ENCODE assay signal across 19 mouse cellular contexts in the genomic region with DNA sequence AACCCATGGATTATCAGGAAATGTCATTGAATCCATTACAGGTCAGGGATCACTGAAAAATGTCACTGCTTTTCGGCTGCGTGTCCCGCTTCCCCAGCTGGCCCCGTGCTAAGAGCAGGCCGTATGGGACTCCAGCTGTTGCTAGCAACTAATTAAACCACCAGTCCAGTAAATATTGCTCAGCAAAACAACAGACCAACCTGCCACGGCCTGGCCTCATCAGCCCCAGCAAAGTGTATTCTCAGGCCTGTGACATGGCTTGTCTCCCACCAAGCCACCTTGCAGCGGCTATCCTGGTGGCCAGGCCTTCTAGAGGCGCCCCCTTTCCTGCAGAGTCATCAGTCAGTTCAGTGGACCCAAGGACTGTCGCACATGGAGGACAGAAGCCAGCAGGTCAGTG.
A peak's percentile ranks its signal among the peaks of the same experiment; 100 is the strongest.
DNase-seq lines count a peak whose midpoint lies in the region; ATAC-seq lines count a peak whose summit lies in the region.
"Had no signal": no experiment of that assay in that cellular context is flagged by ENCODE, and none has a peak within 500 bp of the region (broad histone marks: within the 10 kb centered on the region; RNA-seq: fewer than 3 reads in every experiment).

No protein-coding gene starts in this region.

- peak overlapping the region; percentile 66; the same call in 1 of the 2 replicates for H3K27ac ChIP-seq in hindbrain, embryonic 12.5 days
- H3K27ac ChIP-seq in hindbrain, embryonic 13.5 days, result no peak overlapping the region
- H3K27ac ChIP-seq: left cerebral cortex, adult 2 months; liver, embryonic 13.5 days had no signal

- peaks cover 48% of the 10 kb centered on the region for H3K4me1 ChIP-seq in hindbrain, embryonic 12.5 days
- peaks cover 52% of the 10 kb centered on the region for H3K4me1 ChIP-seq in hindbrain, embryonic 13.5 days (replicated peaks)

- H3K27me3 ChIP-seq in hindbrain, embryonic 12.5 days, result no peaks in the 10 kb centered on the region
- no peaks in the 10 kb centered on the region for H3K27me3 ChIP-seq in hindbrain, embryonic 13.5 days
- H3K27me3 ChIP-seq: liver, embryonic 13.5 days had no signal

- no peaks in the 10 kb centered on the region for H3K9me3 ChIP-seq in hindbrain, embryonic 12.5 days (replicated peaks)
- H3K9me3 ChIP-seq in hindbrain, embryonic 13.5 days, result no peaks in the 10 kb centered on the region
- H3K9me3 ChIP-seq: embryonic facial prominence, embryonic 13.5 days; liver, embryonic 13.5 days had no signal

- ATAC-seq in hindbrain, embryonic 12.5 days (ENCODE audit: low FRiP score), result no peak
- ATAC-seq in hindbrain, embryonic 13.5 days (ENCODE audit: low FRiP score), result no peak

- no peak overlapping the region for H3K4me3 ChIP-seq in hindbrain, embryonic 12.5 days
- H3K4me3 ChIP-seq in hindbrain, embryonic 13.5 days, result no peak overlapping the region
- H3K4me3 ChIP-seq: embryonic facial prominence, embryonic 13.5 days; heart, adult 2 months; left cerebral cortex, adult 2 months; liver, embryonic 13.5 days had no signal

- 53% methylated on average over 9 of the region's 9 CpGs for WGBS in hindbrain, embryonic 12.5 days
- 60% methylated on average over 9 of the region's 9 CpGs for WGBS in hindbrain, embryonic 13.5 days

- peak; percentile 30 to 44 for DNase-seq in kidney, adult 8-10 months
- peak; percentile 34 for DNase-seq in kidney, postnatal 14 days
- peak; percentile 28 for DNase-seq in yolk sac, embryonic 10.5 days (ENCODE audit: low spot score)
- DNase-seq in spleen, adult 12 weeks (ENCODE audit: low spot score), result no peak
- DNase-seq in adrenal gland, adult (ENCODE audit: inconsistent age in 2 of 2, low spot score in 1 of 2), result no peak
- DNase-seq: adrenal gland, postnatal 10 days; cerebellum, adult 9-11 months; gastrocnemius, postnatal 14 days; heart, adult 2 months; layer of hippocampus, adult 9-11 months; liver, embryonic 13.5 days; lung, postnatal 36 days; retina, postnatal 1 day; right cerebral cortex, postnatal 4 days had no signal

- no peaks in the 10 kb centered on the region for H3K36me3 ChIP-seq in hindbrain, embryonic 12.5 days
- no peaks in the 10 kb centered on the region for H3K36me3 ChIP-seq in hindbrain, embryonic 13.5 days
- H3K36me3 ChIP-seq: embryonic facial prominence, embryonic 13.5 days had no signal

- no peak overlapping the region for H3K9ac ChIP-seq in hindbrain, embryonic 12.5 days
- no peak overlapping the region for H3K9ac ChIP-seq in hindbrain, embryonic 13.5 days
- H3K9ac ChIP-seq: embryonic facial prominence, embryonic 13.5 days; liver, embryonic 13.5 days; lung, embryonic 14.5 days had no signal

- H3K4me2 ChIP-seq in hindbrain, embryonic 12.5 days (replicated peaks), result no peak overlapping the region
- H3K4me2 ChIP-seq in hindbrain, embryonic 13.5 days, result no peak overlapping the region
- H3K4me2 ChIP-seq: embryonic facial prominence, embryonic 13.5 days; liver, embryonic 13.5 days; lung, embryonic 14.5 days had no signal

Comparison
In these comparisons a context has a peak if more than half of its experiments do, and no peak if none do; other contexts are left out.
1. DNase-seq: peak in kidney, adult 8-10 months (2 of 2), kidney, postnatal 14 days (single experiment) and yolk sac, embryonic 10.5 days (single experiment); none in spleen, adult 12 weeks (single experiment) and adrenal gland, adult (0 of 2).